Mouse (Mus musculus): ENCODE results near the gene Cdc37.

The Cdc37 gene

GRCm38 (mm10) chr9:21093423-21093822 lies 56.4 kb downstream of the Cdc37 start:
- peak; percentile 45 for DNase-seq

DNA sequence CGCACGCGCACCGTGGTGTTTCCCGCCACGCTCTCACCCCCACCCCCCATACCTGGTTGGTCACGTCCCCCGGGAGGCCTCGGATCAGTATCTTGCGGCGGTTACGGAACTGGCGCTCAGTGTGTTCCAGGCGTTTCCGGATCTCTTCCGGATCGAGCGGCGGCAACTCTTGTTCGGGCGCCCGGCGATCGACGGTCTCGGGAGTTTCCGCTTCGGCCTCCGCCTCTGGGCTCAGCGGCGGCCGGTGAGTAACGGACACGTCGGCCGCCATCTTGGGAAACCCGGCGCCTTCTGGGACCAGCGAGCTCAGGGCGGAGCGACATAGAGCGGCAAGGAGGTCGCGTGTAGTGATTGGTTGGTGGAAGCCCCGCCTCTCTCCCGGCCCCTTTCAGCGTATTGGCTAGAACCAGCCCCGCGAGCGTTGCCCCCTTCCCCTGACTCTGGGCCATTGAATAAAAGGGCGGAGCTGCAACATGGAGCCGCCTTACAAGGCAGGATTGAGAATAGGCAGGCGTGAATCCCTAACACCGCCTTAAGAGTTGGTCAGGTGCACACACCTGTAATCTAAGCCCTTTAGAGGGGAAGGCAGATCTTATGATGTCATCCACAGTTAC lies 58.0 kb downstream of the Cdc37 start, which contains the start of the genes Gm38431 and Raver1:
TSS of gene Gm38431 (minus strand) at position 291 of the 614 bp plus-strand sequence.
TSS of gene Raver1 (minus strand) at position 302 of the 614 bp plus-strand sequence.
- DNase-seq: peak; percentile 98

GRCm38 (mm10) chr9:21090972-21091706 lies 58.6 kb downstream of the Cdc37 start:
- DNase-seq: peak; percentile 57

DNA sequence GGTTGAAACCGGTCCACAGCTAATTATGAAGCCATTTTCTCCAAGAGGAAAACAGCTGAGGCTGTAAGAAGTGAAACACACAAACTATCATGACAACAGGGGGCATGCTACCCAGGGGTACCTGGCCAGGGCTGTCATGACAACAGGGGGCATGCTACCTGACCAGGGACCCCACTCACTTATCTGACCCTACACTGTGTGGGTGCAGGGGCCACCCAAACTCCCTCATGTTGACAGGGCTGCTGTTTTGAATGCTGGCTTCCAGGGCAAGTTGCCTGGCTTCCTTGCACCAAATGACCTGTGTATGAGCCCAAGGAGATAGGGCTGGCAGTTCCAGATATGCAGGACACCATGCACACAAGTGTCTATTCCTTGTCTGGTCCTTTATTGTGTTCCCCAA lies 59.2 kb downstream of the Cdc37 start:
- peak; percentile 50 for DNase-seq

DNA sequence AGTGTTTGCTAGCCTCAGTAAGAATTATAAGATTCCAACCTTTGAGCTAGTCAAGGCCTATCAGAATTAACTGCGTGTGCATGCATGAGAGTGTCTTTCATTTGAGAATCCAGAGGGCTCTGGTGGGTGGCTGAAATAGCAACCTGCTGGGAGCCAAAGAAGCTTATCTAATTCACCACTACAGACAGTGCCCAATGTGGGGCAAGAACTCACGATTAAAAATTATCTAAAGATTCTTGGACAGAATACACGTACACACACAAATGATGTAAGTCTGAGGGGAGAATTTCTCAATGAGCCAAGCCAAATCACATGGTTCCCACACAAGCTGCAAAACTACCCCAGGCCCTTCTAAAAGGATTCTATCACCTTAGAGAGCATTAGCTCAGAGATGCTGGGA lies 66.5 kb downstream of the Cdc37 start:
- no peak for DNase-seq
